In genomic region chr14:20081084-20081483, GRCm38 (mm10) we compare ENCODE assay signal across 18 mouse cellular contexts. TPM values are rescaled to one million over a fixed set of nuclear protein-coding genes. Genes with fewer than 3 reads are reported as not detected.
DNase-seq lines count a peak whose midpoint lies in the region; ATAC-seq and TF ChIP-seq lines count a peak whose summit lies in the region.
"Had no signal": no experiment of that assay in that cellular context is flagged by ENCODE, and none has a peak within 500 bp of the region (broad histone marks: within the 10 kb centered on the region; RNA-seq: fewer than 3 reads in every experiment).

No protein-coding gene starts in this region.

- no peak overlapping the region for H3K4me2 ChIP-seq in liver, embryonic 12.5 days

- H3K27ac ChIP-seq in liver, adult 2 months (replicated peaks; ENCODE audit: insufficient read depth, low read depth, low read length), result peak overlapping the region; percentile 72
- peak overlapping the region; percentile 57 for H3K27ac ChIP-seq in liver, embryonic 12.5 days
- no peak overlapping the region for H3K27ac ChIP-seq in gastrocnemius, adult 2 months
- H3K27ac ChIP-seq: hindbrain, embryonic 13.5 days had no signal

- H3K36me3 ChIP-seq in liver, adult 2 months (ENCODE audit: control insufficient read depth, insufficient read depth, low read length), result peaks cover 10% of the 10 kb centered on the region; the same call in 1 of the 2 replicates
- no peaks in the 10 kb centered on the region for H3K36me3 ChIP-seq in liver, embryonic 12.5 days
- H3K36me3 ChIP-seq: hindbrain, embryonic 13.5 days; midbrain, embryonic 10.5 days had no signal

- no peaks in the 10 kb centered on the region for H3K9me3 ChIP-seq in liver, embryonic 12.5 days (replicated peaks)
- H3K9me3 ChIP-seq: hindbrain, embryonic 13.5 days; kidney, embryonic 15.5 days; midbrain, embryonic 10.5 days had no signal

- no peaks in the 10 kb centered on the region; the same call in 1 of the 2 replicates for H3K79me2 ChIP-seq in liver, adult 2 months (ENCODE audit: control insufficient read depth, insufficient read depth, low read length)

- H3K4me1 ChIP-seq in liver, adult 2 months (ENCODE audit: control insufficient read depth, insufficient read depth, low read length), result peaks cover 22% of the 10 kb centered on the region
- peaks cover 45% of the 10 kb centered on the region for H3K4me1 ChIP-seq in liver, embryonic 12.5 days

- 25% methylated on average over 1 of the region's 1 CpGs for WGBS in liver, adult 2 months
- 59% methylated on average over 1 of the region's 1 CpGs for WGBS in liver, embryonic 12.5 days (ENCODE audit: insufficient replicate concordance)

- H3K27me3 ChIP-seq in liver, adult 2 months (ENCODE audit: control insufficient read depth, insufficient read depth, low read length), result no peaks in the 10 kb centered on the region
- H3K27me3 ChIP-seq in liver, embryonic 12.5 days (replicated peaks), result no peaks in the 10 kb centered on the region
- H3K27me3 ChIP-seq: hindbrain, embryonic 13.5 days; kidney, embryonic 15.5 days had no signal

- no peak overlapping the region for H3K4me3 ChIP-seq in liver, adult 2 months (ENCODE audit: insufficient read depth, low read depth, low read length)
- H3K4me3 ChIP-seq in liver, embryonic 12.5 days, result no peak overlapping the region
- no peak overlapping the region for H3K4me3 ChIP-seq in gastrocnemius, adult 2 months
- H3K4me3 ChIP-seq: erythroblast, embryonic 14.5 days; kidney, embryonic 15.5 days had no signal

- intact Hi-C loops in gastrocnemius, adult 2 months (cut with DNase I), result no loop called here

- peak overlapping the region; percentile 47; the same call in 1 of the 2 replicates for H3K9ac ChIP-seq in liver, adult 2 months (ENCODE audit: low read depth, low read length)
- H3K9ac ChIP-seq in liver, embryonic 12.5 days, result no peak overlapping the region
- H3K9ac ChIP-seq: forebrain, postnatal 0 days; hindbrain, embryonic 13.5 days had no signal

- peak; percentile 91 for DNase-seq in liver, adult 2 months (ENCODE audit: extremely low read depth, low read depth, low spot score)
- no peak for DNase-seq in liver
- peak; percentile 63 for DNase-seq in fat pad, adult 2 months (ENCODE audit: extremely low read depth, low read depth, low spot score)
- peak; percentile 47 for DNase-seq in yolk sac, embryonic 10.5 days (ENCODE audit: low spot score)
- no peak for DNase-seq in gastrocnemius, adult 8-10 months (ENCODE audit: low spot score in 2 of 2)
- no peak for DNase-seq in gastrocnemius, adult 2 months
- DNase-seq: adrenal gland, postnatal 36 days; cerebellum, postnatal 14 days; forebrain, postnatal 0 days; gastrocnemius, postnatal 25 days; layer of hippocampus, adult 9-11 months; lung, adult 18-20 months; lung, postnatal 36 days had no signal

- ATAC-seq in liver, embryonic 12.5 days, result no peak
- ATAC-seq: forebrain, postnatal 0 days had no signal

- TF ChIP-seq POLR2A in liver, adult 2 months (IDR thresholded peaks at IDR 0.05; ENCODE audit: extremely low read depth, insufficient read depth, low read length), result no peak

- TF ChIP-seq CTCF in liver, adult 2 months (IDR thresholded peaks at IDR 0.05; ENCODE audit: low read depth, low read length), result no peak
- no peak for TF ChIP-seq CTCF in gastrocnemius, adult 2 months (IDR thresholded peaks at IDR 0.05)

RNA-seq across cellular contexts. Expression of gene Saysd1, which starts 57.2 kb away (rescaled TPM):
- total RNA-seq in liver, adult 2 months (2014; rRNA removed), result 4.1 and 4.6 TPM in 2 replicates
- 10.0 and 10.9 TPM in 2 replicates for polyA plus RNA-seq in liver, adult 2 months (2012; rRNA removed)
- polyA plus RNA-seq in liver, embryonic 12.5 days (2016; fragmentation: Nextera tagmentation; extraction: Ambion mirVana), result 4.5 and 4.8 TPM in 2 replicates
- total RNA-seq in gastrocnemius, adult 8-10 months (2022), result 1 to 10 TPM; 2.8 to 3.9 (median 3.1) TPM
- 1 to 10 TPM; 2.9 to 3.2 TPM for total RNA-seq in gastrocnemius, adult 2 months (2021)

Comparison
In these comparisons a context has a peak if more than half of its experiments do, and no peak if none do; other contexts are left out.
1. DNase-seq: peak in liver, adult 2 months (single experiment), fat pad, adult 2 months (single experiment) and yolk sac, embryonic 10.5 days (single experiment); none in liver (single experiment), gastrocnemius, adult 8-10 months (0 of 2) and gastrocnemius, adult 2 months (single experiment).